Mouse (Mus musculus) CH12.LX (cell line): ENCODE results near the gene Olfr129. TPM values are rescaled to one million over a fixed set of nuclear protein-coding genes. Genes with fewer than 3 reads are reported as not detected.

Source experiments
- polyA plus RNA-seq: library from polyadenylated mRNA; unstranded; fragments of >175 nt; gene quantifications from 2 replicates; pipeline ENCODE4 v1.2.1, GENCODE M21; 2012; ENCODE audit warnings: low read depth; ENCODE audit not compliant: insufficient read length
- total RNA-seq, 2 experiments: library from RNA; depleted of rRNA; stranded (reverse); fragments of 300-350 nt in 1 of 2; fragments of >200 nt in 1 of 2; gene quantifications; 2 replicates each; pipeline ENCODE4 v1.2.3; 2012 to 2014

Olfr129 gene
- total and polyA plus RNA-seq, 3 experiments: not detected

Other genes starting within 250 kb of the Olfr129 start
- not detected in 2 replicates for gene Olfr125, start 227.1 kb downstream of the Olfr129 start, total RNA-seq (2012; rRNA removed)
- gene Olfr125, start 227.1 kb downstream of the Olfr129 start, total RNA-seq (2014; rRNA removed): not detected in 2 replicates
- gene Olfr125, start 227.1 kb downstream of the Olfr129 start, polyA plus RNA-seq: not detected in 2 replicates
- gene Olfr126, start 212.6 kb downstream of the Olfr129 start, total RNA-seq (2012; rRNA removed): not detected in 2 replicates
- not detected in 2 replicates for gene Olfr126, start 212.6 kb downstream of the Olfr129 start, total RNA-seq (2014; rRNA removed)
- not detected in 2 replicates for gene Olfr126, start 212.6 kb downstream of the Olfr129 start, polyA plus RNA-seq
- not detected in 2 replicates for gene Olfr127, start 159.6 kb downstream of the Olfr129 start, total RNA-seq (2012; rRNA removed)
- not detected in 2 replicates for gene Olfr127, start 159.6 kb downstream of the Olfr129 start, total RNA-seq (2014; rRNA removed)
- 0.07 and 0.10 TPM in 2 replicates for gene Olfr127, start 159.6 kb downstream of the Olfr129 start, polyA plus RNA-seq
- not detected in 2 replicates for gene Olfr128, start 139.5 kb downstream of the Olfr129 start, total RNA-seq (2012; rRNA removed)
- not detected in 2 replicates for gene Olfr128, start 139.5 kb downstream of the Olfr129 start, total RNA-seq (2014; rRNA removed)
- not detected in 2 replicates for gene Olfr128, start 139.5 kb downstream of the Olfr129 start, polyA plus RNA-seq
- not detected in 2 replicates for gene Olfr761, start 107.0 kb downstream of the Olfr129 start, total RNA-seq (2012; rRNA removed)
- gene Olfr761, start 107.0 kb downstream of the Olfr129 start, total RNA-seq (2014; rRNA removed): not detected in 2 replicates
- not detected in 2 replicates for gene Olfr761, start 107.0 kb downstream of the Olfr129 start, polyA plus RNA-seq
- not detected in 2 replicates for gene Olfr130, start 3.8 kb upstream of the Olfr129 start, total RNA-seq (2012; rRNA removed)
- not detected in 2 replicates for gene Olfr130, start 3.8 kb upstream of the Olfr129 start, total RNA-seq (2014; rRNA removed)
- not detected in 2 replicates for gene Olfr130, start 3.8 kb upstream of the Olfr129 start, polyA plus RNA-seq
- gene Olfr131, start 28.6 kb upstream of the Olfr129 start, total RNA-seq (2012; rRNA removed): not detected in 2 replicates
- gene Olfr131, start 28.6 kb upstream of the Olfr129 start, total RNA-seq (2014; rRNA removed): not detected in 2 replicates
- not detected in 2 replicates for gene Olfr131, start 28.6 kb upstream of the Olfr129 start, polyA plus RNA-seq
- gene Olfr132, start 74.4 kb upstream of the Olfr129 start, total RNA-seq (2012; rRNA removed): not detected in 2 replicates
- not detected in 2 replicates for gene Olfr132, start 74.4 kb upstream of the Olfr129 start, total RNA-seq (2014; rRNA removed)
- not detected in 2 replicates for gene Olfr132, start 74.4 kb upstream of the Olfr129 start, polyA plus RNA-seq
- gene Olfr133, start 85.2 kb upstream of the Olfr129 start, total RNA-seq (2012; rRNA removed): not detected in 2 replicates
- not detected in 2 replicates for gene Olfr133, start 85.2 kb upstream of the Olfr129 start, total RNA-seq (2014; rRNA removed)
- not detected in 2 replicates for gene Olfr133, start 85.2 kb upstream of the Olfr129 start, polyA plus RNA-seq
- gene Olfr134, start 111.3 kb upstream of the Olfr129 start, total RNA-seq (2012; rRNA removed): not detected in 2 replicates
- not detected in 2 replicates for gene Olfr134, start 111.3 kb upstream of the Olfr129 start, total RNA-seq (2014; rRNA removed)
- gene Olfr134, start 111.3 kb upstream of the Olfr129 start, polyA plus RNA-seq: not detected in 2 replicates
- gene Olfr135, start 144.3 kb upstream of the Olfr129 start, total RNA-seq (2012; rRNA removed): not detected in 2 replicates
- not detected in 2 replicates for gene Olfr135, start 144.3 kb upstream of the Olfr129 start, total RNA-seq (2014; rRNA removed)
- not detected in 2 replicates for gene Olfr135, start 144.3 kb upstream of the Olfr129 start, polyA plus RNA-seq
- not detected in 2 replicates for gene Olfr138, start 201.0 kb upstream of the Olfr129 start, total RNA-seq (2012; rRNA removed)
- not detected in 2 replicates for gene Olfr138, start 201.0 kb upstream of the Olfr129 start, total RNA-seq (2014; rRNA removed)
- not detected in 2 replicates for gene Olfr138, start 201.0 kb upstream of the Olfr129 start, polyA plus RNA-seq
- gene Olfr137, start 247.5 kb upstream of the Olfr129 start, total RNA-seq (2012; rRNA removed): not detected in 2 replicates
- gene Olfr137, start 247.5 kb upstream of the Olfr129 start, total RNA-seq (2014; rRNA removed): not detected in 2 replicates
- gene Olfr137, start 247.5 kb upstream of the Olfr129 start, polyA plus RNA-seq: not detected in 2 replicates